Mouse (Mus musculus) C2C12 (cell line): ENCODE measurements around the gene Pign. TPM values are rescaled to one million over a fixed set of nuclear protein-coding genes. Genes with fewer than 3 reads are reported as not detected.

Experiments used
- H3K27me3 ChIP-seq: one replicate; pipeline ENCODE4 v1.6.1; 2011; ENCODE audit not compliant: control insufficient read depth, insufficient read depth, insufficient read length
- H3K36me3 ChIP-seq: one replicate; pipeline ENCODE4 v1.6.1; 2011; ENCODE audit not compliant: control insufficient read depth, insufficient read depth
- H3K4me3 ChIP-seq: one replicate; pipeline ENCODE4 v1.5.1; 2011; ENCODE audit warnings: mild to moderate bottlenecking, control low read depth; ENCODE audit not compliant: poor library complexity, insufficient read depth, severe bottlenecking
- H3K79me2 ChIP-seq: one replicate; pipeline ENCODE4 v1.6.1; 2011; ENCODE audit not compliant: control insufficient read depth, insufficient read depth
- H3K79me3 ChIP-seq: one replicate; pipeline ENCODE4 v1.6.1; 2011; ENCODE audit warnings: low read depth, control low read depth
- H3ac ChIP-seq: one replicate; pipeline ENCODE3; 2011; ENCODE audit warnings: low read depth; ENCODE audit not compliant: control insufficient read depth, insufficient read length
- CEBPB ChIP-seq: IDR thresholded peaks from one replicate; pipeline ENCODE4 v1.6.1; 2011; ENCODE audit warnings: low read depth, mild to moderate bottlenecking, control low read depth, moderate library complexity
- CTCF ChIP-seq: IDR thresholded peaks from one replicate; pipeline ENCODE4 v1.5.1; 2011; ENCODE audit not compliant: control insufficient read depth, insufficient read depth, insufficient read length
- FOSL1 ChIP-seq: IDR thresholded peaks from one replicate; pipeline ENCODE4 v1.8.0; 2011; ENCODE audit warnings: mild to moderate bottlenecking, low read length; ENCODE audit not compliant: poor library complexity, insufficient read depth, severe bottlenecking
- MAX ChIP-seq: IDR thresholded peaks from one replicate; pipeline ENCODE4 v1.6.1; 2011; ENCODE audit warnings: mild to moderate bottlenecking, control low read depth
- MYOD1 ChIP-seq: IDR thresholded peaks from one replicate; pipeline ENCODE4 v1.6.1; 2011; ENCODE audit warnings: low read depth; ENCODE audit not compliant: control insufficient read depth, insufficient read length
- MYOG ChIP-seq: IDR thresholded peaks from one replicate; pipeline ENCODE4 v1.6.1; 2011; ENCODE audit not compliant: control insufficient read depth, insufficient read length; ENCODE audit errors: extremely low read depth
- USF1 ChIP-seq: IDR thresholded peaks from one replicate; pipeline ENCODE4 v1.6.1; 2011; ENCODE audit warnings: low read depth, mild to moderate bottlenecking, control low read depth, moderate library complexity
- polyA plus RNA-seq: library from polyadenylated mRNA; unstranded; fragments of >200 nt; fragmentation: generic; extraction: Trizol; gene quantifications from one replicate; pipeline ENCODE4 v1.2.1, GENCODE M21; 2012; ENCODE audit warnings: missing spikeins

Gene Pign
- polyA plus RNA-seq, 1 experiment: 7.7 TPM

- TF ChIP-seq MYOD1 (no peak), CEBPB (no peak), CTCF (no peak), USF1 (no peak), FOSL1 (no peak), MAX (no peak), MYOG (no peak)
- H3K79me3 ChIP-seq: peaks cover 10% of the 10 kb centered on the region
These were observed 22.0 kb upstream of the Pign start for GRCm38 (mm10) chr1:105685501-105685900.

GRCm38 (mm10) chr1:105680587-105680986 lies 17.1 kb upstream of the Pign start:
- no peaks in the 10 kb centered on the region for H3K27me3 ChIP-seq
- no peak overlapping the region for H3K4me3 ChIP-seq

More at GRCm38 (mm10) chr1:105685501-105685900, 22.0 kb upstream of the Pign start:
- H3K4me3 ChIP-seq: no peak overlapping the region
- H3K79me2 ChIP-seq: peaks cover 18% of the 10 kb centered on the region
- H3ac ChIP-seq: no peak overlapping the region
- no peaks in the 10 kb centered on the region for H3K27me3 ChIP-seq
- H3K36me3 ChIP-seq: peaks cover 3% of the 10 kb centered on the region

GRCm38 (mm10) chr1:105674763-105675162 lies 11.3 kb upstream of the Pign start:
- H3K79me3 ChIP-seq: peaks cover 55% of the 10 kb centered on the region
- H3K36me3 ChIP-seq: peaks cover 4% of the 10 kb centered on the region
- H3ac ChIP-seq: no peak overlapping the region
- peaks cover 91% of the 10 kb centered on the region for H3K79me2 ChIP-seq
- no peaks in the 10 kb centered on the region for H3K27me3 ChIP-seq
- no peak overlapping the region for H3K4me3 ChIP-seq
- TF ChIP-seq MYOD1 (no peak), CEBPB (no peak), MAX (no peak), CTCF (no peak), FOSL1 (no peak), MYOG (no peak)

More at GRCm38 (mm10) chr1:105680587-105680986, 17.1 kb upstream of the Pign start:
- Histone ChIP-seq H3ac (no peak overlapping the region), H3K36me3 (peaks cover 9% of the 10 kb centered on the region), H3K79me2 (peaks cover 45% of the 10 kb centered on the region), H3K79me3 (peaks cover 21% of the 10 kb centered on the region)
- TF ChIP-seq MYOG: no peak
- TF ChIP-seq MAX: no peak
- no peak for TF ChIP-seq CTCF
- TF ChIP-seq USF1: no peak
- TF ChIP-seq CEBPB: no peak
- no peak for TF ChIP-seq FOSL1
- TF ChIP-seq MYOD1: no peak

- no peaks in the 10 kb centered on the region for H3K27me3 ChIP-seq
- no peak for TF ChIP-seq FOSL1
- no peak for TF ChIP-seq CEBPB
- TF ChIP-seq USF1: no peak
- no peak for TF ChIP-seq MYOG
- no peak for TF ChIP-seq MAX
- no peak for TF ChIP-seq MYOD1
- TF ChIP-seq CTCF: no peak
- H3K4me3 ChIP-seq: no peak overlapping the region
- peaks cover 99% of the 10 kb centered on the region for H3K79me2 ChIP-seq
- no peak overlapping the region for H3ac ChIP-seq
- no peaks in the 10 kb centered on the region for H3K36me3 ChIP-seq
- peaks cover 79% of the 10 kb centered on the region for H3K79me3 ChIP-seq
These were observed 6.2 kb upstream of the Pign start for GRCm38 (mm10) chr1:105669700-105670099.

- Histone ChIP-seq H3K4me3 (peak overlapping the region; percentile 90), H3K27me3 (no peaks in the 10 kb centered on the region), H3K36me3 (no peaks in the 10 kb centered on the region), H3K79me3 (peaks cover 61% of the 10 kb centered on the region), H3K79me2 (peaks cover 72% of the 10 kb centered on the region), H3ac (peak overlapping the region; percentile 76)
- TF ChIP-seq MYOD1 (no peak), CTCF (no peak), USF1 (no peak), CEBPB (no peak), FOSL1 (no peak), MAX (no peak)
These were observed 710 bp upstream of the Pign start for GRCm38 (mm10) chr1:105663962-105664812.
